Mouse (Mus musculus): ENCODE results near the gene Mocs2. TPM values are rescaled to one million over a fixed set of nuclear protein-coding genes. Genes with fewer than 3 reads are reported as not detected.

Mocs2 gene
- polyA plus RNA-seq, 1 experiment from 2014 or later = 79.4 TPM

- no peaks in the 10 kb centered on the region for H3K9me3 ChIP-seq
- H3K36me3 ChIP-seq = peaks cover 20% of the 10 kb centered on the region
- no peak overlapping the region for H3K4me3 ChIP-seq
- no peak overlapping the region for H3K4me2 ChIP-seq
- H3K9ac ChIP-seq = no peak overlapping the region
- no peak; the same call in 1 of the 2 replicates for ATAC-seq (ENCODE audit: borderline replicate concordance, extremely low read depth, low FRiP score, low TSS enrichment)
- peak overlapping the region; percentile 20; the same call in 1 of the 2 replicates for H3K27ac ChIP-seq
- peaks cover 27% of the 10 kb centered on the region for H3K4me1 ChIP-seq
- 49% methylated on average over 4 of the region's 4 CpGs for WGBS
- no peaks in the 10 kb centered on the region for H3K27me3 ChIP-seq
Measured at GRCm38 (mm10) chr13:114833351-114833750, 15.3 kb downstream of the Mocs2 start.

DNA sequence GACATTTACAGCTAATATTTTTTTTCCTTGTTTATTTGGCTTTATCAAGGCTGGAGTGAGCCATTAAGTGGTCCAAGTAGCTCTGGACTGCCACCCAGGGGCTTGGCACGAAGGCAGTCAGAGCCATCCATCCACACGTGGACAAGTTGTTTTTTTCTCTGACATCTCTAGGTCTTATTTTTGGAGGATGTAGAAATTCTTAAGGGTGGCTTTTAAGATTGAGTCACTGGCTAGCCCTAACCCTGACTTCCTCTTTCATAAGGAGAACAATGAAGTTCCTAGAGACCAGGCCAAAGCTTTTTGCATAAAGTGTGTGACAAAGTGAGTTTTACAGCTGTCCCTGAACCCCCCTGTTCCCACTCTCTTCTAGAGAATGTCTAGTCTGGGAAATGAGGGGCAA is 16.5 kb downstream of the Mocs2 start:
- Histone ChIP-seq H3K4me3 (no peak overlapping the region), H3K27me3 (no peaks in the 10 kb centered on the region), H3K4me1 (peaks cover 38% of the 10 kb centered on the region), H3K4me2 (no peak overlapping the region), H3K27ac (peak overlapping the region; percentile 20; the same call in 1 of the 2 replicates), H3K36me3 (peaks cover 19% of the 10 kb centered on the region), H3K9me3 (no peaks in the 10 kb centered on the region), H3K9ac (no peak overlapping the region)
- 28% methylated on average over 2 of the region's 2 CpGs for WGBS
- no peak for ATAC-seq (ENCODE audit: borderline replicate concordance, extremely low read depth, low FRiP score, low TSS enrichment)

GRCm38 (mm10) chr13:114837061-114837460 is 19.0 kb downstream of the Mocs2 start:
- Histone ChIP-seq H3K4me2 (no peak overlapping the region), H3K9ac (no peak overlapping the region), H3K4me1 (peaks cover 43% of the 10 kb centered on the region), H3K4me3 (no peak overlapping the region), H3K27ac (no peak overlapping the region), H3K27me3 (no peaks in the 10 kb centered on the region), H3K36me3 (peaks cover 3% of the 10 kb centered on the region; the same call in 1 of the 2 replicates), H3K9me3 (no peaks in the 10 kb centered on the region)
- no peak for ATAC-seq (ENCODE audit: borderline replicate concordance, extremely low read depth, low FRiP score, low TSS enrichment)
- 92% methylated on average over 7 of the region's 7 CpGs for WGBS

GRCm38 (mm10) chr13:114838535-114838990 is 20.5 kb downstream of the Mocs2 start:
- H3K4me2 ChIP-seq = no peak overlapping the region
- WGBS = 24% methylated on average over 5 of the region's 5 CpGs
- peaks cover 3% of the 10 kb centered on the region; the same call in 1 of the 2 replicates for H3K36me3 ChIP-seq
- H3K9ac ChIP-seq = no peak overlapping the region
- no peak overlapping the region for H3K4me3 ChIP-seq
- no peaks in the 10 kb centered on the region for H3K9me3 ChIP-seq
- peak; percentile 71; the same call in 1 of the 2 replicates for ATAC-seq (ENCODE audit: borderline replicate concordance, extremely low read depth, low FRiP score, low TSS enrichment)
- H3K27me3 ChIP-seq = no peaks in the 10 kb centered on the region
- peaks cover 35% of the 10 kb centered on the region for H3K4me1 ChIP-seq
- H3K27ac ChIP-seq = peak overlapping the region; percentile 76

- H3K9ac ChIP-seq = no peak overlapping the region
- 58% methylated on average over 9 of the region's 9 CpGs for WGBS
- no peak; the same call in 1 of the 2 replicates for ATAC-seq (ENCODE audit: borderline replicate concordance, extremely low read depth, low FRiP score, low TSS enrichment)
- no peaks in the 10 kb centered on the region for H3K9me3 ChIP-seq
- H3K36me3 ChIP-seq = peaks cover 3% of the 10 kb centered on the region; the same call in 1 of the 2 replicates
- H3K27ac ChIP-seq = peak overlapping the region; percentile 76
- H3K4me1 ChIP-seq = peaks cover 30% of the 10 kb centered on the region
- no peak overlapping the region for H3K4me2 ChIP-seq
- no peaks in the 10 kb centered on the region for H3K27me3 ChIP-seq
- no peak overlapping the region for H3K4me3 ChIP-seq
Measured at GRCm38 (mm10) chr13:114839098-114839497, 21.1 kb downstream of the Mocs2 start.

GRCm38 (mm10) chr13:114840545-114840944 is 22.5 kb downstream of the Mocs2 start:
- no peaks in the 10 kb centered on the region for H3K27me3 ChIP-seq
- ATAC-seq (ENCODE audit: borderline replicate concordance, extremely low read depth, low FRiP score, low TSS enrichment) = no peak

DNA sequence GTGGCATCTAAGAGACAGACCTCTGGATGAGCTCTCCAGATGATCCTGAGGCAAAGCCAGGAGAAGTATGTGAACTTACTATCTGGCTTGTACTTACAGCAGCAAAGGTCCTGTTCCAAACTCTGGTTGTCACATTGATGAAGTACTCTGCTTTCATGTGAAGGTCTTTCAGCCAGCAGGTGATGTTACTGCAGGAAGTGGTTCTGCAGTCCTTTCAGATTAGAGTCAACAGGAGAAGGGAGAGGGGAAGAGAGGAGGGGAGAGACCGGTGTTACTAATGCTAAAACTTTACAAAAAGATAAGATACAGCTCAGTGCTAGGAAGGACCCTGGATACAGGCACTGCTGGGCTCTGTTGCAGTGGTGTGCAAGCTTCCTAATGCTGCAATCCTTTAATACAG is 25.3 kb downstream of the Mocs2 start:
- Histone ChIP-seq H3K4me3 (no peak overlapping the region), H3K27me3 (no peaks in the 10 kb centered on the region), H3K9ac (no peak overlapping the region), H3K9me3 (no peaks in the 10 kb centered on the region), H3K36me3 (peaks cover 4% of the 10 kb centered on the region; the same call in 1 of the 2 replicates), H3K4me2 (no peak overlapping the region), H3K4me1 (peaks cover 16% of the 10 kb centered on the region), H3K27ac (no peak overlapping the region)
- 25% methylated on average over 1 of the region's 1 CpGs for WGBS
- no peak for ATAC-seq (ENCODE audit: borderline replicate concordance, extremely low read depth, low FRiP score, low TSS enrichment)

More at GRCm38 (mm10) chr13:114840545-114840944, 22.5 kb downstream of the Mocs2 start:
- Histone ChIP-seq H3K9me3 (no peaks in the 10 kb centered on the region), H3K9ac (no peak overlapping the region), H3K4me2 (no peak overlapping the region), H3K4me3 (no peak overlapping the region), H3K36me3 (peaks cover 3% of the 10 kb centered on the region; the same call in 1 of the 2 replicates), H3K4me1 (peaks cover 21% of the 10 kb centered on the region), H3K27ac (no peak overlapping the region)
- WGBS = 67% methylated on average over 4 of the region's 4 CpGs

DNA sequence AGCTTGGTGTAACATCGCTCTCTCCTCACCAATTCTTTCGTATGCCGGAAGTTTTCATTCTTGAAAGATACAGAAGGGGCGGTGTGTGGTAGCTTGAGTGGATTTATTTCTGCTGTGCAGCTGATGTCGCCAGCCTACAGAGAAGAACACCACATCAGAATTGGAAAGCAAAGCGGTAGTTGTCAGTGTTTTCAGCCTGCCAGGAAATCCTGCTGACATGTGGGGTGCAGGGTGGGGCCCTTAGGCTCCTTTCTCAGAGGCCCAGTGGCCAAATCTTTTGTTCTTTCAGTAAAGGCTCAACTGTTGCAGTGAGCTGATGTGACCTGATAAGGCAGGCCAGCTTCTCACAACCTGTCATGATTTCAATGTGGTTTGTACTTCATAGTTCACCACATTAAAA is 27.8 kb downstream of the Mocs2 start:
- no peak for ATAC-seq (ENCODE audit: borderline replicate concordance, extremely low read depth, low FRiP score, low TSS enrichment)
- 82% methylated on average over 6 of the region's 6 CpGs for WGBS
- Histone ChIP-seq H3K9ac (no peak overlapping the region), H3K27ac (no peak overlapping the region), H3K27me3 (no peaks in the 10 kb centered on the region), H3K4me3 (no peak overlapping the region), H3K36me3 (peaks cover 4% of the 10 kb centered on the region; the same call in 1 of the 2 replicates), H3K4me2 (no peak overlapping the region), H3K9me3 (no peaks in the 10 kb centered on the region), H3K4me1 (peaks cover 5% of the 10 kb centered on the region; the same call in 1 of the 2 replicates)

DNA sequence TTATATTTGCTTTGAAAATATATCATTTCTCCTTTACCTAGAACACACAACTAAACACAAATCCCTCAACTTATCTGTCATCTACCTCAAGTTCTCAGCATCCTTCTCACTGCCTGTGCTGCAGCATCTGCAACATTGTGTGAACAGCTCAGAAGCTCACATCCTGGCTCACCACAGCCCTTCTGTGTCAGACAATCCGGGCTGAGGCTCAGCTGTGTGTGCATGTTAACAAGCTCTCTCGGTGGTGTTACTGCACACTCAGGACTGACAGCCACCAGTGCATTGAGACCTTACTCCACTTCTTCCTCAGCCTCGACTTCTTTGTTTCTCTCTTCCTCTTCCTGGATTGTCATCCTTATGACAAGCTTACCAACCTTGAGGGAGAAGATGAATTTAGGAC is 30.9 kb downstream of the Mocs2 start:
- ATAC-seq (ENCODE audit: borderline replicate concordance, extremely low read depth, low FRiP score, low TSS enrichment) = no peak
- H3K36me3 ChIP-seq = peaks cover 4% of the 10 kb centered on the region; the same call in 1 of the 2 replicates
- no peaks in the 10 kb centered on the region for H3K27me3 ChIP-seq
- no peak overlapping the region for H3K4me3 ChIP-seq
- no peak overlapping the region for H3K4me2 ChIP-seq
- H3K4me1 ChIP-seq = no peaks in the 10 kb centered on the region
- 60% methylated on average over 3 of the region's 3 CpGs for WGBS
- no peak overlapping the region for H3K9ac ChIP-seq
- H3K9me3 ChIP-seq = no peaks in the 10 kb centered on the region
- H3K27ac ChIP-seq = no peak overlapping the region

DNA sequence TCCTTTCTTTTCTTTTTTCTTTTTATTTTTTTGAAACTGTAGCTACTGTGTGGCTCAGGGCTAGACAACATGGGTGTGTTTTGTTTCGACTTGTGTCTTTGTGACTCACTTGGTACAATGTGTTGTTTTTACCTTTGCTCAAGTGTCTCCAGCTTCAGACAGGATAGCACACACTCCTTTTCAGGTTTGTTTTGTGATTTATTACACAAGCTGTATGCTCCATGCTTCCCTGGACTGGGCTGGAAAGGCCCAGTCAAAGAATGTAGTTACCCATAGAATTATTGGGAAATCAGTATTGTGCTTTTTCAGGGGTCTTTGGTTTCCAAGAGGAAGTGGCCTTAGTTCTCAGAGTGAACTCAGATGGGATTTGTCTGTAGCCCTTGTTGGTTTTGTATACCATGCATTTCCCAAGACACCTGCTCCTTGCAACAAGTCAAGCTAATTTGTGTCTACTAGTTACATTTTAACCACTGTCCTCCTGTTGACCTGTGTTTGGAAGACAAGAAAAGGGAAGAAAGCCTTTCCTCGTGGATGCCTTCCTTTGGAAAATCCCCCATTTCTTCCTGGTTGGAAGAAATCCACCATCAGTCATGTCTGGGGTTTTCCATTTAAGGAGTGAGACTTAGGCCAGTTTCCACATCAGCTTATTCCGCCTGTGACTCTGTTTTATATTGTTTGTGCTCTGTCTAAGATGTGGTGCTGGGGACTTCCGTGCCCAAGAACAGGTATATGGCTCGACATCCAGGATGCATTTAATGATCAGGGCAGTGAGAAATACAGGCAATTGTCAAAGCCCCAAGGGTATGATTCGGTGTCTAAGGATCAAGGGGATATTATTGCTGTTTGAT is 34.5 kb downstream of the Mocs2 start:
- H3K27me3 ChIP-seq = no peaks in the 10 kb centered on the region
- no peak for ATAC-seq (ENCODE audit: borderline replicate concordance, extremely low read depth, low FRiP score, low TSS enrichment)
- H3K9ac ChIP-seq = no peak overlapping the region
- no peak overlapping the region for H3K27ac ChIP-seq
- H3K9me3 ChIP-seq = no peaks in the 10 kb centered on the region
- peaks cover 4% of the 10 kb centered on the region; the same call in 1 of the 2 replicates for H3K4me1 ChIP-seq
- H3K4me2 ChIP-seq = no peak overlapping the region
- WGBS = 72% methylated on average over 6 of the region's 6 CpGs
- H3K4me3 ChIP-seq = no peak overlapping the region
- H3K36me3 ChIP-seq = peaks cover 6% of the 10 kb centered on the region; the same call in 1 of the 2 replicates

DNA sequence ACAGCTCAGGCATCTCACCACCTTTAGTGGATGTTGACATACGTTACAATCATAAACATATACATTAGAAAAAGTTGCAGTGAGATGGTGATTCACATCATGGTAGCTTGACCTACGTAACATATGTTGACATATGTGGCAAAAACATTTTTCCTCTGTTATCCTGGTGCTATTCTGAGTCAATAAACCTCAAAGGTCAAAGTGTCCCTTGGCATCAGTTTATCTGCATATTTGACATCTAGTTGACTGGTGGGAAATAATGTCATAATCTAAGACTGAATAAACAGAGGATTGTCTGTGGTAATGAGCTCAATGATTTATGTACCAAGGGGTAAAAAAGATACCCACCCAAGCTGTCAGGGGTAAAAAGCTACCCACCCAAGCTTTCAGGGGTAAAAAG is 35.1 kb downstream of the Mocs2 start:
- H3K4me3 ChIP-seq = no peak overlapping the region
- 88% methylated on average over 2 of the region's 2 CpGs for WGBS
- no peak overlapping the region for H3K4me2 ChIP-seq
- peaks cover 4% of the 10 kb centered on the region; the same call in 1 of the 2 replicates for H3K4me1 ChIP-seq
- no peak for ATAC-seq (ENCODE audit: borderline replicate concordance, extremely low read depth, low FRiP score, low TSS enrichment)
- no peaks in the 10 kb centered on the region for H3K9me3 ChIP-seq
- 0 out of 2 replicates have a peak, but pooled peaks cover 3% of the 10 kb centered on the region for H3K36me3 ChIP-seq
- H3K27me3 ChIP-seq = no peaks in the 10 kb centered on the region
- no peak overlapping the region for H3K9ac ChIP-seq
- no peak overlapping the region for H3K27ac ChIP-seq

DNA sequence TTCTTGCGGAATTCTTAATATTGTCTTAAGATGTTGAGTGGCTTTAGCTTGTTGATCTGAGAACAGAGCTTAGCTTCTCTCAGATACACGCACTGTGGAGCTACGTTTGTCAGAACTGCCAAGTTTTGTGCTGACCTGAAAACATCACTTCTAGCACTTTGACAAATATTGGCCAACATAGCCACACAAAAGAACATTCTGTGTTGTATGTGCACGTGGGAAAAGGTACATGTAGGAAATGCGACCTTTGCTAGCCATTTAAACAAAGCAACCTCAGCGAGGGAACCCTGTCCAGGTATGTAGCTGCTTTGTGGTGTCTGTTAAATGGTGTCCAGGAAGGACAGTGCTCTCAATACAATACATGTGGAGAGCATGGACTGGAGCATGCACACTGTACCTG is 36.0 kb downstream of the Mocs2 start:
- H3K9me3 ChIP-seq = no peaks in the 10 kb centered on the region
- no peak overlapping the region for H3K4me3 ChIP-seq
- peaks cover 4% of the 10 kb centered on the region; the same call in 1 of the 2 replicates for H3K4me1 ChIP-seq
- H3K27me3 ChIP-seq = no peaks in the 10 kb centered on the region
- WGBS = 60% methylated on average over 6 of the region's 6 CpGs
- no peak overlapping the region for H3K4me2 ChIP-seq
- ATAC-seq (ENCODE audit: borderline replicate concordance, extremely low read depth, low FRiP score, low TSS enrichment) = no peak
- no peak overlapping the region for H3K27ac ChIP-seq
- H3K9ac ChIP-seq = no peak overlapping the region
- 0 out of 2 replicates have a peak, but pooled peaks cover 3% of the 10 kb centered on the region for H3K36me3 ChIP-seq
